Mouse (Mus musculus) heart, embryonic 11.5 days (tissue): ENCODE measurements around the gene Ephx3. TPM values are rescaled to one million over a fixed set of nuclear protein-coding genes. Genes with fewer than 3 reads are reported as not detected.

ENCODE experiments used
- ATAC-seq: fragments of 200-750 bp; cut with Nextera tagmentation; replicated peaks from 2 replicates; pipeline ENCODE4 v1.8.0; 2017; ENCODE audit warnings: moderate library complexity; ENCODE audit not compliant: insufficient number of reproducible peaks, low FRiP score, low TSS enrichment
- H3K27ac ChIP-seq: fragments of 300-500 bp; sonication (generic); 2 replicates; pipeline ENCODE4 v1.5.1; 2014; ENCODE audit warnings: mild to moderate bottlenecking, low read depth, low read length
- H3K27me3 ChIP-seq: fragments of 300-500 bp; sonication (generic); 2 replicates; pipeline ENCODE4 v1.6.1; 2014; ENCODE audit warnings: mild to moderate bottlenecking, low read length, mixed read lengths; ENCODE audit not compliant: control insufficient read depth, insufficient read depth
- H3K36me3 ChIP-seq: fragments of 300-500 bp; sonication (generic); 2 replicates; pipeline ENCODE4 v1.6.1; 2014; ENCODE audit warnings: mild to moderate bottlenecking, low read length, moderate library complexity, mixed read lengths; ENCODE audit not compliant: control insufficient read depth, insufficient read depth
- H3K4me1 ChIP-seq: fragments of 300-500 bp; sonication (generic); 2 replicates; pipeline ENCODE4 v1.6.1; 2014; ENCODE audit warnings: low read length; ENCODE audit not compliant: control insufficient read depth, insufficient read depth
- H3K4me2 ChIP-seq: fragments of 300-500 bp; sonication (generic); 2 replicates; pipeline ENCODE4 v1.6.1; 2014; ENCODE audit warnings: mild to moderate bottlenecking, moderate library complexity
- H3K4me3 ChIP-seq: fragments of 300-500 bp; sonication (generic); 2 replicates; pipeline ENCODE4 v1.5.1; 2014; ENCODE audit warnings: low read depth, low read length
- H3K9ac ChIP-seq: fragments of 300-500 bp; sonication (generic); 2 replicates; pipeline ENCODE4 v1.6.1; 2014; ENCODE audit warnings: mild to moderate bottlenecking, low read depth, low read length, moderate library complexity
- H3K9me3 ChIP-seq: fragments of 300-500 bp; sonication (generic); replicated peaks from 2 replicates; pipeline ENCODE4 v1.6.1; 2016; ENCODE audit warnings: low read length; ENCODE audit not compliant: control insufficient read depth
- WGBS: fragments of 180-500 bp; shearing (Covaris S2); extraction: QIAGEN DNeasy Blood & Tissue Kit; methylation state at CpG from one replicate; pipeline ENCODE4 v1.1.7; 2014; ENCODE audit not compliant: insufficient replicate concordance; 5-methylcytosine and 5-hydroxymethylcytosine counted together
- polyA plus RNA-seq: library from polyadenylated mRNA; unstranded; fragments of >200 nt; fragmentation: Nextera tagmentation; extraction: Ambion mirVana; gene quantifications from 2 replicates; pipeline ENCODE4 v1.2.1, GENCODE M21; 2014

Gene Ephx3
- polyA plus RNA-seq, 1 experiment from 2014 or later, result not detected

- 66% methylated on average over 3 of the region's 3 CpGs for WGBS
- Histone ChIP-seq H3K4me2 (no peak overlapping the region), H3K4me1 (peaks cover 15% of the 10 kb centered on the region; the same call in 1 of the 2 replicates), H3K4me3 (no peak overlapping the region), H3K27me3 (no peaks in the 10 kb centered on the region), H3K36me3 (peaks cover 45% of the 10 kb centered on the region), H3K27ac (no peak overlapping the region), H3K9ac (no peak overlapping the region), H3K9me3 (no peaks in the 10 kb centered on the region)
- no peak for ATAC-seq
Observed at GRCm38 (mm10) chr17:32209752-32210151, 20.4 kb upstream of the Ephx3 start.

- no peak overlapping the region for H3K27ac ChIP-seq
- 72% methylated on average over 6 of the region's 6 CpGs for WGBS
- no peaks in the 10 kb centered on the region for H3K27me3 ChIP-seq
- no peak overlapping the region for H3K4me2 ChIP-seq
- H3K9me3 ChIP-seq, result no peaks in the 10 kb centered on the region
- no peak for ATAC-seq
- peaks cover 15% of the 10 kb centered on the region; the same call in 1 of the 2 replicates for H3K4me1 ChIP-seq
- peaks cover 45% of the 10 kb centered on the region for H3K36me3 ChIP-seq
- H3K9ac ChIP-seq, result no peak overlapping the region
- H3K4me3 ChIP-seq, result no peak overlapping the region
Observed at GRCm38 (mm10) chr17:32209144-32209543, 19.8 kb upstream of the Ephx3 start.

- Histone ChIP-seq H3K9ac (no peak overlapping the region), H3K9me3 (no peaks in the 10 kb centered on the region), H3K36me3 (peaks cover 43% of the 10 kb centered on the region), H3K27ac (peak overlapping the region; percentile 72), H3K4me2 (no peak overlapping the region), H3K27me3 (no peaks in the 10 kb centered on the region), H3K4me3 (no peak overlapping the region), H3K4me1 (peaks cover 15% of the 10 kb centered on the region; the same call in 1 of the 2 replicates)
- no peak for ATAC-seq
- WGBS, result 49% methylated on average over 5 of the region's 5 CpGs
Observed at GRCm38 (mm10) chr17:32207586-32208245, 18.4 kb upstream of the Ephx3 start.

- no peak overlapping the region for H3K4me3 ChIP-seq
- peaks cover 15% of the 10 kb centered on the region; the same call in 1 of the 2 replicates for H3K4me1 ChIP-seq
- ATAC-seq, result no peak
- no peaks in the 10 kb centered on the region for H3K27me3 ChIP-seq
- H3K4me2 ChIP-seq, result no peak overlapping the region
- 85% methylated on average over 3 of the region's 3 CpGs for WGBS
- H3K9ac ChIP-seq, result no peak overlapping the region
- no peak overlapping the region for H3K27ac ChIP-seq
- no peaks in the 10 kb centered on the region for H3K9me3 ChIP-seq
- peaks cover 49% of the 10 kb centered on the region for H3K36me3 ChIP-seq
Observed at GRCm38 (mm10) chr17:32205345-32205744, 16.0 kb upstream of the Ephx3 start.

GRCm38 (mm10) chr17:32202972-32203371 lies 13.6 kb upstream of the Ephx3 start:
- Histone ChIP-seq H3K9me3 (no peaks in the 10 kb centered on the region), H3K9ac (no peak overlapping the region), H3K27ac (no peak overlapping the region), H3K27me3 (no peaks in the 10 kb centered on the region), H3K36me3 (peaks cover 58% of the 10 kb centered on the region), H3K4me2 (no peak overlapping the region), H3K4me3 (no peak overlapping the region), H3K4me1 (peaks cover 4% of the 10 kb centered on the region; the same call in 1 of the 2 replicates)
- ATAC-seq, result no peak
- WGBS, result 92% methylated on average over 3 of the region's 3 CpGs

GRCm38 (mm10) chr17:32201086-32201485 lies 11.7 kb upstream of the Ephx3 start:
- no peaks in the 10 kb centered on the region for H3K9me3 ChIP-seq
- WGBS, result 81% methylated on average over 5 of the region's 5 CpGs
- no peak overlapping the region for H3K27ac ChIP-seq
- peaks cover 60% of the 10 kb centered on the region for H3K36me3 ChIP-seq
- H3K4me1 ChIP-seq, result no peaks in the 10 kb centered on the region
- no peak overlapping the region for H3K9ac ChIP-seq
- H3K27me3 ChIP-seq, result no peaks in the 10 kb centered on the region
- H3K4me3 ChIP-seq, result no peak overlapping the region
- H3K4me2 ChIP-seq, result no peak overlapping the region
- no peak for ATAC-seq

GRCm38 (mm10) chr17:32199796-32200195 lies 10.4 kb upstream of the Ephx3 start:
- no peak overlapping the region for H3K9ac ChIP-seq

GRCm38 (mm10) chr17:32197156-32197555 lies 7.8 kb upstream of the Ephx3 start:
- no peak for ATAC-seq
- Histone ChIP-seq H3K9ac (no peak overlapping the region), H3K27ac (no peak overlapping the region), H3K27me3 (no peaks in the 10 kb centered on the region), H3K4me1 (no peaks in the 10 kb centered on the region), H3K36me3 (peaks cover 41% of the 10 kb centered on the region), H3K4me2 (no peak overlapping the region), H3K9me3 (no peaks in the 10 kb centered on the region), H3K4me3 (no peak overlapping the region)
- WGBS, result 91% methylated on average over 14 of the region's 14 CpGs

More at GRCm38 (mm10) chr17:32199796-32200195, 10.4 kb upstream of the Ephx3 start:
- H3K4me3 ChIP-seq, result no peak overlapping the region
- H3K36me3 ChIP-seq, result peaks cover 56% of the 10 kb centered on the region
- no peak overlapping the region for H3K4me2 ChIP-seq
- no peak overlapping the region for H3K27ac ChIP-seq
- H3K27me3 ChIP-seq, result no peaks in the 10 kb centered on the region
- no peaks in the 10 kb centered on the region for H3K9me3 ChIP-seq
- H3K4me1 ChIP-seq, result no peaks in the 10 kb centered on the region
- WGBS, result 76% methylated on average over 2 of the region's 2 CpGs
- no peak for ATAC-seq

GRCm38 (mm10) chr17:32195725-32196124 lies 6.4 kb upstream of the Ephx3 start:
- 86% methylated on average over 5 of the region's 5 CpGs for WGBS
- H3K4me1 ChIP-seq, result no peaks in the 10 kb centered on the region
- no peak overlapping the region for H3K9ac ChIP-seq
- peaks cover 31% of the 10 kb centered on the region for H3K36me3 ChIP-seq
- H3K27ac ChIP-seq, result no peak overlapping the region
- H3K9me3 ChIP-seq, result no peaks in the 10 kb centered on the region
- no peak overlapping the region for H3K4me2 ChIP-seq
- no peak overlapping the region for H3K4me3 ChIP-seq
- ATAC-seq, result no peak
- H3K27me3 ChIP-seq, result no peaks in the 10 kb centered on the region
